Mouse (Mus musculus) midbrain, embryonic 14.5 days (tissue): ENCODE results near the gene Gins1. TPM values are rescaled to one million over a fixed set of nuclear protein-coding genes. Genes with fewer than 3 reads are reported as not detected.
A peak's percentile ranks its signal among the peaks of the same experiment; 100 is the strongest.
"Not testable (repeated sequence)": the region's sequence is repeated elsewhere in the genome, so short reads cannot be mapped to it uniquely, and the experiment has no call there.

Source experiments
- ATAC-seq: fragments of 200-750 bp; cut with Nextera tagmentation; 2 replicates; pipeline ENCODE4 v1.8.0; 2017; ENCODE audit warnings: moderate number of reproducible peaks, moderate library complexity; ENCODE audit not compliant: low FRiP score, low TSS enrichment
- DNase-seq: peaks from one replicate; pipeline ENCODE4 v3.0.0-alpha.2; 2015
- H3K27ac ChIP-seq: fragments of 300-500 bp; sonication (generic); replicated peaks from 2 replicates; pipeline ENCODE4 v1.5.1; 2014; ENCODE audit warnings: mild to moderate bottlenecking, low read depth, low read length, moderate library complexity
- H3K27me3 ChIP-seq: fragments of 300-500 bp; sonication (generic); 2 replicates; pipeline ENCODE4 v1.6.1; 2014; ENCODE audit warnings: low read length, control low read depth, mixed read lengths; ENCODE audit not compliant: control insufficient read depth, insufficient read depth
- H3K36me3 ChIP-seq: fragments of 300-500 bp; sonication (generic); 2 replicates; pipeline ENCODE4 v1.6.1; 2014; ENCODE audit warnings: low read length, control low read depth; ENCODE audit not compliant: control insufficient read depth, insufficient read depth
- H3K4me1 ChIP-seq: fragments of 300-500 bp; sonication (generic); 2 replicates; pipeline ENCODE4 v1.6.1; 2014; ENCODE audit warnings: mild to moderate bottlenecking, antibody characterized with exemption, low read length, control low read depth; ENCODE audit not compliant: control insufficient read depth, insufficient read depth
- H3K4me2 ChIP-seq: fragments of 300-500 bp; sonication (generic); 2 replicates; pipeline ENCODE4 v1.6.1; 2014; ENCODE audit warnings: mild to moderate bottlenecking, low read length, moderate library complexity
- H3K4me3 ChIP-seq: fragments of 300-500 bp; sonication (generic); replicated peaks from 2 replicates; pipeline ENCODE4 v1.5.1; 2014; ENCODE audit warnings: low read depth, low read length
- H3K9ac ChIP-seq: fragments of 300-500 bp; sonication (generic); replicated peaks from 2 replicates; pipeline ENCODE4 v1.6.1; 2014; ENCODE audit warnings: mild to moderate bottlenecking, low read length, moderate library complexity
- H3K9me3 ChIP-seq: fragments of 300-500 bp; sonication (generic); 2 replicates; pipeline ENCODE4 v1.6.1; 2016; ENCODE audit warnings: low read length, control low read depth, mixed read lengths; ENCODE audit not compliant: control insufficient read depth
- WGBS: fragments of 180-500 bp; shearing (Covaris S2); extraction: QIAGEN DNeasy Blood & Tissue Kit; methylation state at CpG from one replicate; pipeline ENCODE4 v1.1.7; 2014; 5-methylcytosine and 5-hydroxymethylcytosine counted together
- polyA plus RNA-seq: library from polyadenylated mRNA; unstranded; fragments of >200 nt; fragmentation: Nextera tagmentation; extraction: Ambion mirVana; gene quantifications from 2 replicates; pipeline ENCODE4 v1.2.1, GENCODE M21; 2014

Gins1 gene
- polyA plus RNA-seq, 1 experiment from 2014 or later = 21.3 TPM

DNA sequence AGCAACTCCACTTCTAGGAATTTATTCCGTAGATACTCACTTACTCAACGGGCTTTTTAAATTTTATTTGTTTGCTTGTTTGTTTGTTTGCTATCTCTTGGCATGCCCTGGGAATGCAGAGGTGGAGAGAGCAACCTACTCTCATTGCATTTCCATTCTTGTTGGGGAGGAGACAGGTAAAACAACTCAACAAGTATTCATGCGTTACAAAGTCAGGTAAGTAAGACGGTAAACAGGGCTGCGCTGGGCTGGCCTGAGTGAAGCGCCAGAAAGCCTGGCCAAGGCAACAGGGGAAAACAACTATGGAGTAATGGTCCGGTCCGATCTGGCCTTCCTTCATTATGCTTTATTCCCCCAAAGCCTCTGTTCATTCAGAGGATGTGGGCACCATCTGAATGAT lies 2.9 kb upstream of the Gins1 start:
- WGBS = 84% methylated on average over 8 of the region's 8 CpGs
- peaks cover 19% of the 10 kb centered on the region for H3K4me1 ChIP-seq

DNA sequence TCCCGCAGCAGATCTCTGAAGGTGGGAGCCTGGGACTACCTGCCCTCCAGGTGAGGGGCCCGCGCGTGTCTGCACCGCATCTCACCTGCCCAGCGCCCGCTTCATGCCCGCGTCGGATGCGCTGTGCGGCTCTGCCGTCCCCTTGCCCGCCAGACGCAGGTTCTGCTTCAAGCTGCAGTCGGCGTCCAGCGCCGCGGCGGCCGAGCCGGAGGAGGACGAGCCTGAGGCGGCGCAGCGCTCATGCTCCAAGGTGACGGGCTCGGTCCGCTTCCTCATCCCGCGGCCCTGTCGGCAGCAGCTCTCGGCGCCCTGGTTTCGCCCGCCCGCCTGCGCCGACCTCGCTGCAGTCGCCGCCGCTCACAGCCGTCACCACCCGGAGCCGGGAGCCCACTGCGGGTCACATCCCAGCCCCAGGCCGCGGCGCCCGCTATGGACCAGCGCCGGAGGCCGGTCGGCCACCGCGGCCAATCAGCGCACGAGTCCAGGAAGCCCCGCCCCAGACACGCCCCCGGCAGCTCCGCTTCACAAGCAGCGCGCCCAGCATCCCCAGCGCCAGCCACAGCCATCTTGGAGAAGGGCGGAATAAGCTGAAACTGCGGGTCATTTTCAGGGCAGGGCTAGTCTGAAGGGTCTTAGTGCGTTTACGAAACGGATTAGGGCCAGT lies 796 bp upstream of the Gins1 start, which contains the start of gene Abhd12:
TSS of gene Abhd12 (minus strand) at position 470 of the 664 bp plus-strand sequence.
- under 1% methylated on average over 72 of the region's 72 CpGs for WGBS
- peak; percentile 98 for ATAC-seq
- H3K27me3 ChIP-seq = no peaks in the 10 kb centered on the region
- DNase-seq = peak; percentile 99
- peak within 1 kb of the TSS; percentile 73 for H3K4me2 ChIP-seq
- H3K9me3 ChIP-seq = no peaks in the 10 kb centered on the region
- H3K27ac ChIP-seq = peak within 1 kb of the TSS; percentile 89
- peaks cover 19% of the 10 kb centered on the region for H3K4me1 ChIP-seq
- peaks cover 7% of the 10 kb centered on the region for H3K36me3 ChIP-seq
- peak within 1 kb of the TSS; percentile 91 for H3K4me3 ChIP-seq
- H3K9ac ChIP-seq = peak within 1 kb of the TSS; percentile 96

More for the DNA sequence above, 2.9 kb upstream of the Gins1 start:
- H3K36me3 ChIP-seq = peaks cover 7% of the 10 kb centered on the region
- H3K27me3 ChIP-seq = no peaks in the 10 kb centered on the region
- peak overlapping the region; percentile 1; the same call in 1 of the 2 replicates for H3K4me2 ChIP-seq
- no peak for DNase-seq
- no peak for ATAC-seq
- no peaks in the 10 kb centered on the region for H3K9me3 ChIP-seq
- no peak overlapping the region for H3K27ac ChIP-seq
- H3K4me3 ChIP-seq = no peak overlapping the region
- H3K9ac ChIP-seq = no peak overlapping the region

DNA sequence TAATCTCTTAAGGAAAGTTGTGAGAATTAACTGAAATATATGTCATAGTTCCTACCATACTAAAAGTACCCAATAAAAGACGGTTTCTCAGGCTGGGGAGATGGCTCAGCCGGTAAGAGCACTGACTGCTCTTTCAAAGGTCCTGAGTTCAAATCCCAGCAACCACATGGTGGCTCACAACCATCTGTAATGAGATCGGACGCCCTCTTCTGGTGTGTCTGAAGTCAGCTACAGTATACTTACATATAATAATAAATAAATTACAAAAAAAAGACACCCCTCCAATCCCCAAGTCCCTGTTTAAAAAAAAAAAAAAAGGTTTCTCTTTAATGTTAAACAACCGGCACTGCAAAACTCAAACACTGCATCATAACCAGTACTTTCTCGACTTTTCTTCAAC lies 3.7 kb downstream of the Gins1 start:
- DNase-seq, H3K4me1 ChIP-seq, H3K9me3 ChIP-seq, H3K9ac ChIP-seq, H3K36me3 ChIP-seq, ATAC-seq, H3K27me3 ChIP-seq: not testable (repeated sequence)
- Histone ChIP-seq H3K27ac (peak overlapping the region; percentile 2; the same call in 1 of the 2 replicates), H3K4me3 (peak overlapping the region; percentile 52), H3K4me2 (peak overlapping the region; percentile 58)
- 53% methylated on average over 6 of the region's 6 CpGs for WGBS

DNA sequence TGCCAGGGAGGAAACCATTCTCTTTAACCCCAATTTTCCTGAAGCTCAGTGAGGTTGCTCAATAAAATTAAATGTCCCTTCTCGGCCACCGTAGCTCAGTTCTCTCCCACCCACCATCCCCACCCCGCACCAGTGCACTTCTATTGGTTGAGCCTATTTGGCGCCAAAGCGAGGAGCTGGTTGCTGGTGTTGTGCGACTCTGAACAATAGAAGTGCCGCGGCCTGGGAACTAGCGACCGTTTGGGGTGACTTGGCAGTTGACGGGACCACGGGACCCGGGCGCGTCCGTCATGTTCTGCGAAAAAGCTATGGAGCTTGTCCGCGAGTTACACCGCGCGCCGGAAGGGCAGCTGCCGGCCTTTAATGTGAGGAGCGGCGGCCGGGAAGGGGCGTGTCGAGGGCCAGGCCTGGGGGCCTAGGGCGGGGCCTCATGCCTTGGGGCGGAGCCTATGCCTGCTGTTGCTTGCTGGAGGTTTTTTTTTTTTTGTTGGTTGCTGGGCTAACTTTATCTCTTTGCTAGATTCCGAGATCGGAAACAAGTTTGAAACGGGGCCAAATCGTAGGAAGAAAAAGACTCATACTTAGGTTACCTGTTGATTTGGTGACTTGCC lies 4.3 kb downstream of the Gins1 start:
- DNase-seq (peak; percentile 98), ATAC-seq (peak; percentile 94)
- Histone ChIP-seq H3K4me1 (0 out of 2 replicates have a peak, but pooled peaks cover 4% of the 10 kb centered on the region), H3K27ac (peak overlapping the region; percentile 60), H3K27me3 (no peaks in the 10 kb centered on the region), H3K4me3 (peak overlapping the region; percentile 52), H3K9me3 (no peaks in the 10 kb centered on the region), H3K36me3 (no peaks in the 10 kb centered on the region), H3K9ac (peak overlapping the region; percentile 41; the same call in 1 of the 2 replicates), H3K4me2 (peak overlapping the region; percentile 58)
- WGBS = under 1% methylated on average over 35 of the region's 35 CpGs

DNA sequence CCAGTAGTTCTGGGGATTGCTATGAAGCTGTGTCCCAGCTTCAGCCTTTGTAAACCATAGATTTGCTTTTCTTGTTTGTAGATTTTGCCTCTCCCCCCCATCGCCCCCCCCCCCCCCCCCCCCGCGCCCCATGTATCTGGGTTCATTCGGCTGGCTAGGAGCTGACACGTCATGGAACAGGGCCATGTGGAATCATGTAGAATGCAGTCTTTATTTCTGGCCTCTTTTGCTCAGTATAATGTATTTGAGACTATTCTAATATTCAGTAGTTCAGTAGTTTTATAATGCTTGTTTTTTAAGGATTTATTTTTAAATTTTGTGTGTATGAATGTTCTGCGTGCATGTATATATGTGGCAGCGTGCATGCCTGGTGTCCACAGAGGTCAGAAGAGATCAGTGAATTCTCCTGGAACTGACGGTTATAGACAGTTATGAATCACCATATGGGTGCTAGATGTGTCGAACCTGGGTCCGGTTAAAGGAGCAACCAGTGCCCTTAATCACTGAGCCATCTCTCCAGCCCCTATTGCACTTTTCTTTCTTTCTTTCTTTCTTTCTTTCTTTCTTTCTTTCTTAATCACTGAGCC lies 5.2 kb downstream of the Gins1 start:
- Histone ChIP-seq H3K27me3 (no peaks in the 10 kb centered on the region), H3K27ac (no peak overlapping the region), H3K4me3 (peak overlapping the region; percentile 52), H3K4me1 (0 out of 2 replicates have a peak, but pooled peaks cover 4% of the 10 kb centered on the region), H3K36me3 (no peaks in the 10 kb centered on the region), H3K9me3 (no peaks in the 10 kb centered on the region), H3K9ac (peak overlapping the region; percentile 41; the same call in 1 of the 2 replicates), H3K4me2 (peak overlapping the region; percentile 58)
- DNase-seq (no peak), ATAC-seq (no peak)
- WGBS = 50% methylated on average over 7 of the region's 10 CpGs

DNA sequence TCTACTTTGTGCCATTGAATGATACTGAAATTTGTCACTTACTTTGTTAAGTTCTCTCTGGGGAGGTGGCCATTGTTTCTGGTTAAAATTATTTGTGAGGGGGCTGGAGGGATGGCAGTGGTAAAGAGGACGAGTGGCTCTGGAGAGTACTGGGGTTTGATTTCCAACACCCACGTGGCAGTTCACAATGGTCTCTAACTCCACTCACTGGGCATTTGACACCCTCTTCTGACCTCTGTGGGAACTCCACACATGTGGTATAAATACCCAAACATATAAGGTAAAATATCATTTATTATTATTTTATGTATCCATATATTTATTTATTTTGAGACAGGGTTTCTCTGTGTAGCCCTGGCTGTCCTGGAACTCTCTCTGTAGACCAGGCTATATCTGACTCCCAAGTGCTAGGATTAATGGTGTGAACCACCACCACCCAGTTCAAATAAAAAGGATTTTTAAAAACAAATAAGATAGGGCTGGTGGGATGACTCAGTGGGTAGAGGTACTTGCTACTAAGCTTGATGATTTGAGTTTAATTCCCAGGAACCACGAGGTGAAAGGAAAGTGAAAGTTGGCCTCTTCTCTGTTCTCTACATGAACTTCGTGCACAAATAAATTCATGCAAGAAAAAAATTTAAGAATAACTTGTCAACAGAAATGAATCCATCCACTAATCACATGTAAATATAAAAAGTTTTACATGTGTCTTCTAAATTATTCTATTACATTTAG lies 9.7 kb downstream of the Gins1 start:
- no peaks in the 10 kb centered on the region for H3K9me3 ChIP-seq
- H3K27ac ChIP-seq = no peak overlapping the region
- no peak overlapping the region for H3K9ac ChIP-seq
- WGBS = 83% methylated on average over 4 of the region's 4 CpGs
- no peaks in the 10 kb centered on the region for H3K27me3 ChIP-seq
- DNase-seq = no peak
- ATAC-seq = no peak
- 0 out of 2 replicates have a peak, but pooled peaks cover 3% of the 10 kb centered on the region for H3K4me1 ChIP-seq
- peaks cover 11% of the 10 kb centered on the region for H3K36me3 ChIP-seq
- H3K4me3 ChIP-seq = no peak overlapping the region
- H3K4me2 ChIP-seq = no peak overlapping the region

DNA sequence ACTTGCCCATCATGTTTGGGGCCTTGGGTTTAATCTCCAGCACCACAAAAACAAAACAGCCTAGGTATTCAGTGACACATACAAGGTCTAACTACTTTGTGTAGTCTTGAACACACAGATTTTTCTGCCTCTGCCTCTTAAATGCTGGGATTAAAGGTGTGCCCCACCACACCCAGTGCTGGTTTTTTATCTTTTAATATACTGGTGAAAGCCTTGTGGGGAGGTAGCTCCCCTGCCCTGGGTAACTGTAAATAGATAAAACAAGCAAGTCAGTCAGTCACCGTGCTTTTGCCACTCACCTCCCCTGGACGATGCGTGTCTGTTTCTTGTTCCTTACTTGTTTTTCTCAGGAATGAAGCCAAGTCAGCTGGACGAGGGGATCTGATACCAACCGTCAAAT lies 10.6 kb downstream of the Gins1 start:
- no peak overlapping the region for H3K4me2 ChIP-seq
- H3K9ac ChIP-seq = no peak overlapping the region
- peaks cover 11% of the 10 kb centered on the region for H3K36me3 ChIP-seq
- 93% methylated on average over 5 of the region's 5 CpGs for WGBS
- no peak overlapping the region for H3K4me3 ChIP-seq
- H3K9me3 ChIP-seq = no peaks in the 10 kb centered on the region
- H3K4me1 ChIP-seq = no peaks in the 10 kb centered on the region
- no peaks in the 10 kb centered on the region for H3K27me3 ChIP-seq
- H3K27ac ChIP-seq = no peak overlapping the region
- ATAC-seq (no peak), DNase-seq (no peak)

DNA sequence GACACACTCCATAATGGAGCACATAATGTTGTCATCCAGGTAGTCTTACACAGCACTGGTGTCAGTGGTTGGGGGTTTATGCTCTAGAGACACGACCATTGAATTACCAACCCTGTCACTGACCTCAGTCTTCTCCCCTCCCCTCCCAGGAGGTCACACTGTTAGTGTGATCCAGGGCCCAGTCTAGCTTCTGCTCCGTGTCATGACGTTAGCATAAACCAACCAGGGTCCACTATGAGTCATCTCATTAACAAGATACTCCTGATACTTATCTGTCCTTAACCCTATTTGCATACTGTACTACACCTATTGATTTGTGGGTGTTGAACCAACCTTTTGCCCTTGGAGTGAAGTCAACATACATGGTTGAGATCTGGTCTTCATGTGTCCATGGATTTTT lies 13.5 kb downstream of the Gins1 start:
- Histone ChIP-seq H3K4me1 (no peaks in the 10 kb centered on the region), H3K27ac (no peak overlapping the region), H3K9me3 (no peaks in the 10 kb centered on the region), H3K9ac (no peak overlapping the region), H3K4me2 (no peak overlapping the region), H3K36me3 (peaks cover 13% of the 10 kb centered on the region), H3K27me3 (no peaks in the 10 kb centered on the region), H3K4me3 (no peak overlapping the region)
- no peak for ATAC-seq
- DNase-seq = no peak
- WGBS = 98% methylated on average over 3 of the region's 3 CpGs
